Mouse (Mus musculus): ENCODE results near the gene Tstd1.

Tstd1 gene

GRCm38 (mm10) chr1:171452923-171453322 lies 34.3 kb downstream of the Tstd1 start:
- DNase-seq (ENCODE audit: low spot score in 2 of 2): no peak

- no peak for DNase-seq (ENCODE audit: low spot score in 2 of 2)
Observed at GRCm38 (mm10) chr1:171454926-171455325, 36.3 kb downstream of the Tstd1 start.

GRCm38 (mm10) chr1:171457568-171457967 lies 38.9 kb downstream of the Tstd1 start:
- no peak for DNase-seq (ENCODE audit: low spot score in 2 of 2)

GRCm38 (mm10) chr1:171459791-171460190 lies 41.1 kb downstream of the Tstd1 start:
- no peak for DNase-seq (ENCODE audit: low spot score in 2 of 2)

- no peak for DNase-seq (ENCODE audit: low spot score in 2 of 2)
Observed at GRCm38 (mm10) chr1:171460551-171461503, 42.2 kb downstream of the Tstd1 start.

- DNase-seq (ENCODE audit: low spot score in 2 of 2): no peak
Observed at GRCm38 (mm10) chr1:171463133-171463532, 44.5 kb downstream of the Tstd1 start.

- DNase-seq (ENCODE audit: low spot score in 2 of 2): no peak
Observed at GRCm38 (mm10) chr1:171465749-171466412, 47.2 kb downstream of the Tstd1 start.

- no peak for DNase-seq (ENCODE audit: low spot score in 2 of 2)
Observed at GRCm38 (mm10) chr1:171466565-171466964, 47.9 kb downstream of the Tstd1 start.

- no peak for DNase-seq (ENCODE audit: low spot score in 2 of 2)
Observed at GRCm38 (mm10) chr1:171469678-171470077, 51.0 kb downstream of the Tstd1 start.

All from left cerebral cortex, adult 9 months (tissue).